ENCODE assay signal across 11 mouse cellular contexts in genomic region chr6:128031096-128031495, GRCm38 (mm10).
DNase-seq lines count a peak whose midpoint lies in the region; ATAC-seq and TF ChIP-seq lines count a peak whose summit lies in the region.
"Had no signal": no experiment of that assay in that cellular context is flagged by ENCODE, and none has a peak within 500 bp of the region (broad histone marks: within the 10 kb centered on the region; RNA-seq: fewer than 3 reads in every experiment).

No protein-coding gene starts in this region.

- peak; percentile 5; the same call in 1 of the 2 replicates for ATAC-seq in hindbrain, postnatal 0 days
- no peak for ATAC-seq in hindbrain, embryonic 13.5 days (ENCODE audit: low FRiP score)
- ATAC-seq in cerebellum, adult (ENCODE audit: insufficient number of reproducible peaks, low FRiP score, low TSS enrichment) = peak; percentile 5; the same call in 1 of the 2 replicates

- 30% methylated on average over 4 of the region's 4 CpGs for WGBS in hindbrain, postnatal 0 days
- 57% methylated on average over 4 of the region's 4 CpGs for WGBS in hindbrain, embryonic 13.5 days

- no peaks in the 10 kb centered on the region for H3K27me3 ChIP-seq in hindbrain, postnatal 0 days (ENCODE audit: insufficient read depth, low read length)
- peaks cover 16% of the 10 kb centered on the region for H3K27me3 ChIP-seq in hindbrain, embryonic 13.5 days

- H3K4me2 ChIP-seq in hindbrain, postnatal 0 days (ENCODE audit: low read depth, low read length) = peak overlapping the region; percentile 97; the same call in 1 of the 2 replicates
- no peak overlapping the region for H3K4me2 ChIP-seq in hindbrain, embryonic 13.5 days
- H3K4me2 ChIP-seq: neural tube, embryonic 13.5 days had no signal

- TF ChIP-seq CTCF in hindbrain, postnatal 0 days (IDR thresholded peaks at IDR 0.05; ENCODE audit: low read depth) = no peak; the same call in 1 of the 2 replicates
- no peak for TF ChIP-seq CTCF in gastrocnemius, adult 2 months (IDR thresholded peaks at IDR 0.05)

- no peak overlapping the region; the same call in 1 of the 2 replicates for H3K9ac ChIP-seq in hindbrain, postnatal 0 days (replicated peaks; ENCODE audit: low read length)
- no peak overlapping the region for H3K9ac ChIP-seq in hindbrain, embryonic 13.5 days
- H3K9ac ChIP-seq: liver, embryonic 14.5 days; neural tube, embryonic 13.5 days had no signal

- no peaks in the 10 kb centered on the region for H3K9me3 ChIP-seq in hindbrain, postnatal 0 days (ENCODE audit: low read length)
- H3K9me3 ChIP-seq in hindbrain, embryonic 13.5 days = no peaks in the 10 kb centered on the region
- H3K9me3 ChIP-seq: neural tube, embryonic 13.5 days had no signal

- H3K36me3 ChIP-seq in hindbrain, postnatal 0 days (ENCODE audit: insufficient read depth, low read length) = no peaks in the 10 kb centered on the region
- no peaks in the 10 kb centered on the region for H3K36me3 ChIP-seq in hindbrain, embryonic 13.5 days
- H3K36me3 ChIP-seq: neural tube, embryonic 13.5 days had no signal

- DNase-seq in hindbrain, postnatal 0 days (ENCODE audit: low spot score) = peak; percentile 56
- peak; percentile 80 to 85 for DNase-seq in cerebellum, adult 18-20 months
- peak; percentile 79 for DNase-seq in gastrocnemius, adult 2 months
- DNase-seq in lung, postnatal 4 days = no peak
- DNase-seq in left cerebral cortex, adult 11 months (ENCODE audit: low spot score) = no peak
- DNase-seq: layer of hippocampus, postnatal 36 days had no signal

- peak overlapping the region; percentile 65 for H3K27ac ChIP-seq in hindbrain, postnatal 0 days
- H3K27ac ChIP-seq in hindbrain, embryonic 13.5 days = no peak overlapping the region
- 0 out of 2 replicates have a peak overlapping the region, but pooled peaks have one; percentile 20 for H3K27ac ChIP-seq in gastrocnemius, adult 2 months
- H3K27ac ChIP-seq: kidney, postnatal 0 days; liver, embryonic 14.5 days; neural tube, embryonic 13.5 days had no signal

- no peak overlapping the region for H3K4me3 ChIP-seq in hindbrain, postnatal 0 days (ENCODE audit: low read length)
- H3K4me3 ChIP-seq in hindbrain, embryonic 13.5 days = no peak overlapping the region
- no peak overlapping the region for H3K4me3 ChIP-seq in gastrocnemius, adult 2 months
- H3K4me3 ChIP-seq: neural tube, embryonic 13.5 days had no signal

- peaks cover 49% of the 10 kb centered on the region for H3K4me1 ChIP-seq in hindbrain, postnatal 0 days (ENCODE audit: insufficient read depth, low read length)
- H3K4me1 ChIP-seq in hindbrain, embryonic 13.5 days (replicated peaks) = peaks cover 47% of the 10 kb centered on the region

- intact Hi-C loops in gastrocnemius, adult 2 months (cut with DNase I) = no loop called here

Comparison
In these comparisons a context has a peak if more than half of its experiments do, and no peak if none do; other contexts are left out.
1. DNase-seq: peak in hindbrain, postnatal 0 days (single experiment), cerebellum, adult 18-20 months (2 of 2) and gastrocnemius, adult 2 months (single experiment); none in lung, postnatal 4 days (0 of 2) and left cerebral cortex, adult 11 months (single experiment).